Mouse (Mus musculus): ENCODE measurements around the gene Fstl1.
A peak's percentile ranks its signal among the peaks of the same experiment; 100 is the strongest.

Gene Fstl1

DNA sequence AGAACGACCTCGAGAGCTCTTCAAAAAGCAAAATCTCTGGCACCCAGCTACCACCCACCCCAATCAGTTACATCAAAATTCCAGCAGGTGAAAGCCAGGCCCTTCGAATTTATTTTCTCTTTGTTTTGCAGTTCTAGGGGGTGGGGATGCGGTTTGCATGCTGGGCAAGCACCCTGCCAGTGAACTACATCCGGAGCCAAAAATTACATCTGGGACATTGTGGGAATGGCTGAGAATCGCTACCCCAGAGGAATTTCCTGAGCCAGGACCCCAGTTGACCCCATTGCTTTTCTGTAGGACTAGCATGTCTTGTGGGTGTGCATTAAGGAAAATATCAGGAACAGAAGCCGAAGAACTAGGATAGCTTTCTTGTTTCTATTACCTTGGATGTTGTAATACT lies 54.4 kb downstream of the Fstl1 start:
- no peak for TF ChIP-seq GATA4 (IDR thresholded peaks at IDR 0.05; ENCODE audit: insufficient replicate concordance, low read length)

DNA sequence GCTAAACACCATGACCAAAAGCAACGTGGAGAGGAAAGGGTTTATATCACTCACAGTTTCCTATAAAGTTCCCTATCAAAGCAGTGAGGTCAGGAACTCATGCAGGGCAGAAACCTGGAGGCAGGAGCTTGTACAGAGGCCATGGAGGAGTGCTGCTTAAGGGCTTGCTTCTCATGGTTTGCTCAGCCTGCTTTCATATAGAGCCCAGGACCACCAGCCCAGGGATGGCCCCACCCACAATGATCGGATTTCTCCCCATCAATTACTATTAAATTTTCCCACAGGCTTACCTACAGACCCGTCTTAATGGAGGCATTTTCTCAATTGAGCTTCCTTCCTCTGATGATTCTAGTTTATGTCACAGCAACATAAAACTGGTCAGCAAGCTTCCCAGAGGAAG lies 60.9 kb downstream of the Fstl1 start:
- TF ChIP-seq GATA4 (IDR thresholded peaks at IDR 0.05; ENCODE audit: insufficient replicate concordance, low read length) = no peak

DNA sequence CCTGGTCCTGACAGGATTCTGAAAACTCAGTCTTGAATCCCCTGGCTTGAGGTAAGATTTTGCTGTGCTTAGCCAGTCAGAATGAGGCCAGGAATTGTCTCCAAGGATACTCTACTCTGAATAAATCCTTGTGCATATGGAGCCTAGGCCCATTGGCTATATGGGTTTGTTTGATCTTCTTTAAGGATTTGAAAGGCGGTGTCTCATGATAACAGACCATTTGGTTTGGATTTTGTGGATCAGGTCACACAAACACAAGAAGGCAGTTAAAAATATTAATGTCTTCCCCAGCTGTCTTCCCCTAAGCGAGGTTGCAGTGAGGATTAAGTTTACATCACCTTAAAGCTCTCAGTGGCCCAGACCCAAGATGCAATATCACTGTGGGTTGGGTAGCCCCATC lies 65.8 kb downstream of the Fstl1 start:
- TF ChIP-seq GATA4 (IDR thresholded peaks at IDR 0.05; ENCODE audit: insufficient replicate concordance, low read length) = no peak

DNA sequence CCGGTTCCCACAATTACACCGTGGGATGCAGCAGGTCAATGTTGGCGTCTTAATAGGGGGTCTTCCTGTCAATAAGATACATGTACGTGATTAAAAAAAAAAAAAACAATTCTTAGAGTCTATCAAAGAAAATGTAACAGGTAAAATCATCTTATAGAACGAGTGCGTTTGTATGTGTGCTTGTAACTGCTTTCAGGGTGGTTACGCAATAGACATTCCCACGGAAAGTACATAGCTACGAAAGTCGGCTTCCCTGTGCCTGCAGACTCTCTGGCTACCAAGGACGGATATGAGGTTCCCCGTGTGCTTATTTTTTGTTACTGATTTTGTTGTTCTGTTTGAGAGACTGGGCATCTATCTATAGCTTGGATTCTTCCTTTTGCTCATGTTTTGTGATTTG lies 67.1 kb downstream of the Fstl1 start:
- no peak; the same call in 1 of the 2 replicates for TF ChIP-seq GATA4 (IDR thresholded peaks at IDR 0.05; ENCODE audit: insufficient replicate concordance, low read length)

DNA sequence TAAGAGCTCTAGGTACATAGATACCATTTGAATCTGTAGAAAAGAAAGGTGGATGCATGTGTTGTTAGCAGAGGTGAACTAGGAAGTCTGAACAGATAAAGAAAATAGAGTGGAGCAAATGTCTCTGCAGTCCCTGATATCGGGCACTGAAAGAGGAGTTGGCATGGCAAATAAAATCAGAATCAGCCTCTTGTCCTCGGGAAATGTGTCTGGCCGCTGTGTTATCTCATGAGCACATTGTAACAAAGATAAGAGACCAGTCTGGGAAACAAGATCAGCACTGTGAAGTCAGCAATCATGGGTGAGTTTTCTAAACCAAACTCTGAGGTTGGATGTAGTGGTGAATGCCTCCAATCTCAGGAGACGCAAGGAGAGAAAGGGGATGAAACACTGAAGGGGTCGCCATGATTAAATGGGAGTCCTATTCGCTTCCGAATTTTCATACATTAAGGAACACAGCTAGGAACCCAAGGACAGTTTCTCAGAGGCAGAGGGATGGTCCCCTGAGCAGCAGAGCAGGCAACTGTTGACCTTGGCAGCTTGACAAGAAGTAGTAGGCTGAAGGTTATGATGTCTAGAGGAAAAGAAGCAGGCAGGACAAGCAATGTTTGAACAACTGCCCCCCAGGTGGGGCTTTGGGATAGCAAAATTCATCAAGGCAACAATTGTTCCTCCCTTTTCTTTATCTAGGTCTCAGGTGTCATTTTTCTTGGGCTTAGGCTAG lies 68.7 kb downstream of the Fstl1 start:
- peak; percentile 95; the same call in 1 of the 2 replicates for TF ChIP-seq GATA4 (IDR thresholded peaks at IDR 0.05; ENCODE audit: insufficient replicate concordance, low read length)

DNA sequence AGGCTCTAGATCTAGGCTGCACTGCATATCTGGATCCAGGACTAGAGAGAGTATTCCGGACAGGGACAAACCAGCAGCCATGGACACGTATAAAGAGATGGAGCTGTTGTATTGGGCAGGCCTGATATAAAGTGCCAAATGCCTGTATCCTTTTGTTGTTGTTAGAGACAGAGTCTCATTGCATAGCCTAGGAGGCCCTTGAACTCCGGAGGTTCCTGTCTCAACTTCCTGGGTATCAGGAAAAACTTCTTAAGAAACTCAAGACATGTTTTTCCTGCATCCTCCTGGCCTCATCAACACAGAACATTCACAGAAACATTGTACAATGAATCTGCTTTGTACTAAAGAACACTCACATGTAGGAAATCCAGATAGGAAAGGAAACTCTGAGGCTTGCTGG lies 70.4 kb downstream of the Fstl1 start:
- TF ChIP-seq GATA4 (IDR thresholded peaks at IDR 0.05; ENCODE audit: insufficient replicate concordance, low read length) = no peak

DNA sequence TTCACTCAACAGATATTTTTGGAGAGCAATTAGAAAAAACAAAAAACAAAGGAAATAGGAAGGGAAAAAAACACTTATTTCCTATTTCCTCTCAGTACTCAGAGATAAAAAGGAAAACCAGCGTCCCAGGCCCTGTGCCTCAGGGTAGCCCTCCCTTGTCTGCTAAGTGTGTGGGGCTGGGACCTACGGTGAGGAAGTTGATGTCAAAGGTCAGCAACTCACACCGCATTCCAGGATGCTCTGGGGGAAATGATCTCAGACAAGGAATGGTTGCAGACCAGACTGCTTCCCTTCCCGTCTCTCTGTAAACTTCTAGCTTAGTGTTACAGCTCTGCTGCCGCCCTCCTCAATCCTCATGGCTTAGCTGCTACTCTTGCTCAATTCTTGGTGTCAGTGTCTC lies 74.7 kb downstream of the Fstl1 start:
- TF ChIP-seq GATA4 (IDR thresholded peaks at IDR 0.05; ENCODE audit: insufficient replicate concordance, low read length) = peak; percentile 97; the same call in 1 of the 2 replicates

DNA sequence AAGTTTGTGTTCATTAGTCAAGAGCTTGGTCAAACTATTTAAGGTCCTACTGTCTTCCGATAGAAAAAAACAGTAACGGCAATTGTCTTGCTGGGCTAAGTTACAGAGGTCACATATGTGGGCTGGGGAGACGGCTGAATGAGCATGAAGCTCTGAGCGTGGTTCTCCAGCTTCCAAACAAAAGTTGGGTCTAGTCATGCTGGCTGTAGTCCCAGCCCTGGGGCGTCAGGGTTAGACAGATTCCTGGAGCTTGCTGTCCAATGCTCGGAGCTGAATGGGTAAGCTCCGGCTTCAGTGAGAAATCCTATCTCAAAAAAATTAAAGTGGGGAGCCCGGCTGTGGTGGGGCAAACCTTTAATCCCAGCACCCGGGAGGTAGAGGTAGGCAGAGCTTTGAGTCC lies 76.6 kb downstream of the Fstl1 start:
- TF ChIP-seq GATA4 (IDR thresholded peaks at IDR 0.05; ENCODE audit: insufficient replicate concordance, low read length) = no peak

DNA sequence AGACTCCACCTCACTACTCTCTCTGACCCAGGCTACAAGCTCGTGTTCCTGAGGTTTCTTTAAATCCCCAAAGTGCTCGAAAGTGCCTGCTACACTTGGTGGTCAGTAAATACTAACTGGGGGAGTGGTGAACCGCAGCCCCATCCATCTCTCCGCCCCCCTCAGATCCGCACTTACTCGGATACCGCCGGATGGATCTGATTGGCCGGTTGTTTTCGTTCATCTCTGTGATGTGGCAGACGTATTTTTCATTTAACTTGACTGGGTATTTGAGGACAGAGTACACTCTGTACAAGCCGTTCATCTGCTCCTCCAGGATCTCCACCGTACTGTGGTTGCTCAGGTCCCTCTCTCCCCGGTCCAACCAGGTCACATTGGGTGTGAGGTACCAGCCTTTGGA lies 77.4 kb downstream of the Fstl1 start:
- TF ChIP-seq GATA4 (IDR thresholded peaks at IDR 0.05; ENCODE audit: insufficient replicate concordance, low read length) = no peak

DNA sequence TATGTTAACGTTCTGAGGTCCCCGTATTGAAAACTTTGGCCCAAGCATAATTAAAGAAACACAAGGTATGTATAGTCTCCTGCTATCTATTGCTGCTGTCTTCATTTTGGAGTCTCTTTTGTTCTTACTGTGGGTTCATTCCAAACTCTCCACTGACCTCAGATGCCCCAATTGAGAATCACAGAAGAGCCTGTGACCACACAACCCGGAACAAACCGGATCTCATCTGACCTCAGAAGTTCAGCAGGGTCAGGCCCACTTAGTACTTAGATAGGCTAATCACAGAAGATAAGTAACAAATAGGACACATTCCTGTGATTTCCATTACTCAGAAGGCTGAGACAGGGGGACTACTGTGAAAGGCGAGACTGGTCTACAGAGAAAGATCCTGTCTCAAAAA lies 77.9 kb downstream of the Fstl1 start:
- peak; percentile 94 for TF ChIP-seq GATA4 (IDR thresholded peaks at IDR 0.05; ENCODE audit: insufficient replicate concordance, low read length)

DNA sequence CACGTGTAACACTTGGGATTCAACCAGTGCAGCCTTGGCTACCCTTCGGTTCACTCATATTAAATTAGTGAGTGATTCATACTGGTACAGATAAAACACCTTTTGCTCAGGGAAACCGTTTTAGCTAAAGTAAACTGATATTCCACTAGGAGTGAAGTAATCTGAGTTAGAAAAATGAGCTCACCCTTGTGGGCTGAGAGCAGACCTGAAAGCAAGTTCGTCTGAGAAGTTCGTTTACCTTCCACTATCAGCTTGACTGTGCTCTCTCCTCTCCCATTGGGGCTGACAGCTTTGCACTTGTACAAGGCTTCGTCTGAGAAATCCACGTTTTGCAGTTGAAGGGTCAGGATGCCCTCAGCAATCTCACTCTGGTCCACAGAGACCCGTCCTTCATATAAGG lies 78.9 kb downstream of the Fstl1 start:
- TF ChIP-seq GATA4 (IDR thresholded peaks at IDR 0.05; ENCODE audit: insufficient replicate concordance, low read length) = no peak

DNA sequence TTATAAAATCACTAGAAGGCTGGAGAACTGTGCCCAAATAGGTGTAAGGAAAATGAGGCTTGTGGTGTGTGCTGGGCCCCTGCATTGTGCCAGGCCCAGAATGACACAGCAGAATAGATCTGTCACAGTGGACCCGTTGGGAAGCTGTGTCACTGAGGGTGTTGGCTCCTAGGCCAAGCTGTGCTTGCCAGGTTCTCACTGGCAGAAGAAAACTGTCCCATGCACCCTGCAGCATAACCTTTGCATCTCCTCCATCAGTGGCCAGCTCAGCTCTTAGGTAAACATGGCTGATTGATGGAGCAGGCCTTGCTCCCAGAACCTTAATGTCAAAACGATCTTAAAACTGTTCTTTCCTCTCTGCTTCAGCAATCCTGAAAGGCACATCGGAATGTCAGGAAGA lies 79.7 kb downstream of the Fstl1 start:
- TF ChIP-seq GATA4 (IDR thresholded peaks at IDR 0.05; ENCODE audit: insufficient replicate concordance, low read length) = no peak

DNA sequence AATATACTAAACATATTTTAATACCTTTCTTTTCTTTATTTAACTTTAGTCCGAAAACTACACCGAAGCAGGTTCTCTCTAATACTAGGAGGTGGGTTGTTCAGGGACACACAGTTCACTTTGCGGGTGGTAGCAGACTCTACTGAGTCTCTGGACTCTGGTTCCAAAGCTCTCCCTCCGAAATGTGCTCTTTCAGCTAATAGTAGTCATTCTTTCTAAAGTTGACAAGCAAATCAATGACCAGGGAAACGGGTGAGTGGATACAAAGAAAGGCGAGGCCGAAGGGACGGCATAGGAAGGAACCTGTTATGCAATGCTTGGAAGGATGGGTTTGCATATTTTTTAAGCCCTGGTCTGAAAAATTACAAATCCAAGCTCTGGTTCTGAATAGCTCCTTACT lies 80.8 kb downstream of the Fstl1 start:
- no peak for TF ChIP-seq GATA4 (IDR thresholded peaks at IDR 0.05; ENCODE audit: insufficient replicate concordance, low read length)

DNA sequence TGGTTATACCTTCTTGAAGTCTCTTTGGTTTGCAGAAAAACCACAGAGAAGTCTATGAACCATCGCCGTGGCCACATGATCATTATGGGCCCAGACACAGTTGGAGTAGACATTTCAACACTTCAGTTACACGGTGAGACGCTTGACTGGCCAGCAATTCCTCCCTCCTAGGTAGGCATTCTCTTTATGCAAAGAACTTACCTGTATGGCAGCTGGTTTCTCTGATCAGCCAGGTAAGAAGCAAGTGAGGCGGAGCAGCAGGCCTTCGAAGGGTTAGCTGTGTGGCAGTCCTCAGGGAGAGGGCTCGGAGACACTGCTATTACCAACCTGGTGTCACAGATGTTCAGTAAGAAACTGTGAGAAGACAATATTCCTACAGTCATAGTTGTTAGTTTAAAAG lies 83.5 kb downstream of the Fstl1 start:
- no peak for TF ChIP-seq GATA4 (IDR thresholded peaks at IDR 0.05; ENCODE audit: insufficient replicate concordance, low read length)

DNA sequence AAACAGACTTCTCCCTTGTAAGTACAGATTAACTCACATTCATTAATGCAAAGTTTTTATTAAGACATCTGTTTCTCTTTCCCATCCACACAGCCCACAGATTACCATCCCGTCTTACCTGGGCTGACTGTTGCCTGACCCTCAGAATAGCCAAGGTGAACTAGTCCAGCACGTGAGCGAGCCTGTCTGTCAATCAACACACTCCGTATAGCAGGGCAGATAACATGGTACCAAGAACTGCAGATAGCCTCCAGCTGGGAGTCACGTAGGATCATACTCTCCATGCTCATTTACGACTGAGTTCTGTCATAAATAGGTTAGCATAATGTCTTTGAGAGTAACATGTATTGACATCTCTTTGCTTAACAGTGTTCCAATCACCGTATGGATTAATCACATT lies 84.4 kb downstream of the Fstl1 start, which contains the start of gene Gm36028:
Gene Gm36028 (minus strand): TSS at position 118 of the 400 bp plus-strand sequence.
- TF ChIP-seq GATA4 (IDR thresholded peaks at IDR 0.05; ENCODE audit: insufficient replicate concordance, low read length) = no peak

DNA sequence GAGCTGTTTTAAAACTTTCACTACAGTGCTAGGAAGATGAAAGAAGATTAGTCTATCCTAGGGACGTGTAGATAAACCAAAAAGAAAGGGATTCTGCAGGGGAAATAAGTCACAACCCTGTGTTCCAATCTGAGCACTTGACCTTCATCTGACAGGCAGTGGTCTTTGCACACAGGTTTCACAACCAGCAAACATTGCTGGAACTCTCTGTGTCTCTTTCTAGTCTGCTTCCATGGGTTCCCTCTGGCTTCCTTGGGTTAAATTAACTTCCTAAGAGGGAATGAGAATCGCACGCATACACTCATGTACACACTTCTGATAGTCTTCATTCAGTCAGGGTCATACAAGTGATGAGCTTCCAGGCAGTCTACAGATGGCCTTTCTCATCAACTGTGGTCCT lies 87.2 kb downstream of the Fstl1 start:
- TF ChIP-seq GATA4 (IDR thresholded peaks at IDR 0.05; ENCODE audit: insufficient replicate concordance, low read length) = no peak

DNA sequence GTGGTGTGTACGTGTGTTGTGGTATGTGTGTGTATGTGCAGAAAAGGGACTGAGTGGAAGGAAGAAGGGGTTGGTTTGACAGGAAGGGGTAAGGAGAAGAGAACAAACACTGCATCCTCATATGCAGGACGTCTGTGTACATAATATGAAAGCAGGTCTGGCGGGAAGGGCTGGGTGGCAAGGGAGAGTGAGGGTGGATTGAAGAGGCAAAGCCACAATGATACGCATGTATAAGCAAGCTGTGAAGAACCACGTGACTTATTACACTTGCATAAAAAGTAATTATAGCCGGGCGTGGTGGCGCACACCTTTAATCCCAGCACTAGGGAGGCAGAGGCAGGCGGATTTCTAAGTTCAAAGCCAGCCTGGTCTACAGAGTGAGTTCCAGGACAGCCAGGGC lies 89.2 kb downstream of the Fstl1 start:
- TF ChIP-seq GATA4 (IDR thresholded peaks at IDR 0.05; ENCODE audit: insufficient replicate concordance, low read length) = no peak

Measured in liver, adult (tissue).